Mouse (Mus musculus): ENCODE measurements around the gene Lpar1.

Gene Lpar1

GRCm38 (mm10) chr4:58447841-58448240 is 105.9 kb downstream of the Lpar1 start:
- DNase-seq (ENCODE audit: low spot score): peak; percentile 65

- DNase-seq (ENCODE audit: low spot score): no peak
These were observed 107.9 kb downstream of the Lpar1 start for GRCm38 (mm10) chr4:58445846-58446245.

DNA sequence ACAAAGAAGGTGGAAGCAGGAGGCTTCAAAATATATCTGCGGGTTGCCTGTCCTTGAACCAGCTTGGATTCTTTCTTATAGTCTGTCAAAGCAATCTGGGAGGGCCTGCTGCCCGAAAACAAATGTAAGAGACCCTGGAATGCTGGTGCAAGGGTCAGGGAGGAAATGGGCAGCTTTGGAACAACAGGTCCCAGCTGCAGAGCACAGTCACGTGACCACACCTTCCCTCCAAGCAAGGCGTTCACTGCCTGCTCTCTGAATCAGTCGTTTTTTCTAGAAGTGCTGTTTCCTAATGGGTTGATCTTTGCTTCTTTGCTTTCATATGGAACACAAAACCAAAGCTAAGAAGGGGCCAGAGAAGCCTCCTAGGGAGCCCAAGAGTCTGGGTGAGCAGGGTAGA is 111.4 kb downstream of the Lpar1 start:
- DNase-seq (ENCODE audit: low spot score): no peak

DNA sequence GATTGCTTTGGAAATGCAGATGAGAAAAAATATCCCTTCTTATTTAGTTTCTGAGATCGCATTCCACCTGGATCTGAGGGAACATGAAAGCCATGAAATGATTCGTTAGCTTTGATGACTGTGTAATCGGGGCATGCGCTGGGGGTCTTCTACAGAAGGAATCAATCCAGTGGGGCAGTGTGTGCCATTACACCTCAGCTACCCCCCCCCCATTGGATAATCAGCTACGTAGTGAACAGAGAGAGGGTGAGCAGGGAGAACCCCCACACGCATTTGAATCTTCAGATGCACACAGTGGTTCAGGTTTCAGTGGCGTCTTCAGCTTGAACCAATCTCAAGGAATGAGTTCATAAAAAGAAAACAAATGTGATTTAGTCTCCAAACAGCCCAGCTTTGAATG is 115.0 kb downstream of the Lpar1 start:
- no peak for DNase-seq (ENCODE audit: low spot score)

- DNase-seq (ENCODE audit: low spot score): no peak
These were observed 116.4 kb downstream of the Lpar1 start for GRCm38 (mm10) chr4:58437271-58437670.

DNA sequence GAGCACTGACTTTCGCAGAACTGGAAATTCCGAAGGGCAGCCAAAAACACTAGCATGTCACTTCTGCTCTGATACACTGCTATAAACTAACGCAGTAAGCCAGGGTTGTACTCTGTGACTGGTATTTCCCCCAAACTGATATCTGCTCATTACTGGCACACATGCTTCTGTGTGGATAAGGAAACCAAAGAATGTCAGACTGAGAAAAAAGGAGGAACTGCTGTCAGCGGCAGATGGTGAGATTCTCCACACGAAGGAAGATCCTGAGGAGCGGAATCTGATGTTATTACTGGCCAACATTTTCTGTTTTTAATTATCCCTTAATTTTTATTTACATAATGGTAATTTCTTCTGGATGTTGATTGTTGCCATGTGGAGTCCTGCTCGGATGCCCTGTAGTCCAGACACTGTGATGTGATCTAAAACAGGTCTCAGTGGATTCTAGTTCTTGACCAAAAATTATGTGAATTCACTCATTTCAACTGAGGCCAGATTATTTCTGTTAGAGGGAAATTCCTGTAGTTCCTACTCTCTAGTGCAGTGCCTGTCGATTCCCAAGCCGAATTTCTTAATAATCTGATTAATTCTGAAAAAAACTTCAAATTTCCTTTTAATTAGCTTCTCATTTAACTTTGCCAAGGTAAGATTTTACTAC is 130.3 kb downstream of the Lpar1 start:
- no peak for DNase-seq (ENCODE audit: low spot score)

DNA sequence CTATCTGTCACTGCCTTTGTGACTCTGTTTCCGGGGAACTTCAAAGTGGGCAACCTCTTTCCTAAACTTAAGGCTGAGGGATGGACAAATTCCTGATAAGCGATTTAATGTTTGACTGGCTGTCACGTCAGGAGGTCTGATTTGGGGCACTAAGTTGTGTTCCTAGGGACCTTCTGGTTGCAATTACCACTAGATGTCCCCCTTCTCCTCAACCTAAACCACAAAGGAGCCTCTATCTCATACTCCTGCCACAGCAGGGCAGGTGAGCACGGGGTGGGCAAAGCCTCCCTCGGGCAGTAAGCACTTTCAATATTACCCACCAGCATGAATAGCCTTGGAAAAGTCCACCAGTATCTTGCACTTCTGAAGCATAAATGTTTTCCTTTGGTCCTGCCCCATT is 134.5 kb downstream of the Lpar1 start:
- DNase-seq (ENCODE audit: low spot score): no peak

DNA sequence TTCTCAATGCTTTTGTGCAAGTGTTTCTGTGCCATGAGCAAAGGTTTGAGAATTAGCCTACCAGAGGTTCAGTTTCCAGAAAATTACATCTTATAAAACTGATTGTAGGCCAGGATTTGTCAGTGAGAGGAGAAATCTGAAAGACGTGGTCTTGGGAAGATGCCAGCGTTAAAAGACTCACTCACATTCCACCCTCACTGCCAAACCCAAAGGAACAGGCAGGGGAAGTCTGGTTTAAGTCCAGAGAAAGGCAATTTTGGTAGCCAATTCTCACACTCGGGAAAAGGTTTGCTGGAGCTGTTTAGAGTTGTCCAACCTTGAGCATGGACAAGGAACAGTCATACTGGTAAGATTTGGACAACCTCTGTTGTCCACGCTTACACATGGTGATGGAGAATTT is 136.4 kb downstream of the Lpar1 start:
- DNase-seq (ENCODE audit: low spot score): no peak

DNA sequence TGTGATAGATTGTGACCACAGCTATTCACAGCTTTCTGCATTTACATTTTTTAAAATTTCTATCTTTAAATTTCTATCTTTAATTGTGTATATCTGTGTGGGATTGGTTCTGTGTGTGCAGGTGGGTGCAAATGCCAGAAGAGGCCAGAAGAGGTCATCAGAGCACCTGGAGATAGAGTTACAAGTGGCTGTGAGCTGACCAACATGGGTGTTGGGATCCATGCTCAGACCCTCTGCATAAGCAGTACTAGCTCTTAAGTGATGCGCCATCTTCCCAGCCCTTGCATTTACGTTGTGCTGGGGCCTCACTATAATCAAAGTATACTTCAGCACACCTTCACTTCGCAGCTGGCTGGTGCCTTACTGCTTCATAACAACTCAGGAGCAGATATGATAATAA is 138.2 kb downstream of the Lpar1 start:
- no peak for DNase-seq (ENCODE audit: low spot score)

DNA sequence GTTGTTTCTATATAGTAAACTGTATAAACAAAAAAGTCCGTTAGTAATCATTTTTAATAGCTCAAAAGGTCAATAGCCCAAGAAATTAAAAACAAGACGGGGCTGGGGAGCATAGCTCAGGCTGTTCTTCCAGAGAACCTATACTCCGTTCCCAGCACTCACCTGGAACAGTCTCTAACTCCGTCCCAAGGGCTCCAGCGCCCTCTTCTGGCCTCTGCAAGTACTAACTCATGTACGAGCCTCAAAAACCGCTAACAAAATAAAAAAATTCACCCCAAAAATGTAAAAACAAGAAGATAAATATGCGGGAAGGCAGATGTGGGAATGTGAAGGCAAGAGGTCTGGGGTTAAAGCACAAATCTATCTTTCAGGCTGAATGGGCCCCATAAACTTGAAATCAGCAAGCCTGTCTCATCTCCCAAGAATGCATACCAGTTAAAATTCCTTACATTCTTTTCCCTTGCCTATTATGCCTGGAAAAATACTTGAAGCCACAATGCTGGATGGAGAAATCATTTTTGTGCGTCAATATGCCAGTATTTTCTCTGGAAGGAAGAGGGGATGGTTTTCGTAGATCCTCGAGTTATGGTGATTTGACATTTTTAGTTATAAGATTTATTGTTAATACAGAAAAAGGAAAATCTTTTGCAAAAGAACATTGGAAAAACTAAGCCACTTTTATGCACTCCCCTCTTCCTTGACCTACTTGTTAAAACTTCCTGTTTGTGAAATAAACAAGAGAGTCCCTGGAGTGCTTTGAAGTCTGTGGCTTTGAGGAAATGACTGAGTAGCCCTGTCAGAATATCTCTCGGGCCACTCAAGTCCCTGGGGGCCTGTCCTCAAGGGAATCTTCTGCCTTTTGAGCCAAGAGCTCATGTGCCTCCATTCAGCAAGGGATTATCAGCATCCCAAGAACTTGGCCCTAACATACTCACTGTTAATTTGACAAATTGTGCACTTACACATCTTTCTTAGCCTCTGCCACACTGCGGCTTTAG is 140.2 kb downstream of the Lpar1 start:
- no peak for DNase-seq (ENCODE audit: low spot score)

- DNase-seq (ENCODE audit: low spot score): no peak
These were observed 151.7 kb downstream of the Lpar1 start for GRCm38 (mm10) chr4:58401973-58402501.

- DNase-seq (ENCODE audit: low spot score): peak; percentile 59
These were observed 152.8 kb downstream of the Lpar1 start for GRCm38 (mm10) chr4:58400861-58401341.
